Mouse (Mus musculus) cortical plate, adult 2 months (tissue): ENCODE measurements around the gene Hes1.

Experiments
- CTCF ChIP-seq: fragments of 200-500 bp; IDR thresholded peaks from 2 replicates; pipeline ENCODE4 v1.5.1; 2011; ENCODE audit warnings: mild to moderate bottlenecking, control low read depth, low read length; ENCODE audit not compliant: insufficient read depth; ENCODE audit errors: extremely low read depth
- POLR2A ChIP-seq: fragments of 200-500 bp; IDR thresholded peaks from 2 replicates; pipeline ENCODE4 v1.6.1; 2011; ENCODE audit warnings: mild to moderate bottlenecking, low read length, control low read depth; ENCODE audit not compliant: insufficient read depth; ENCODE audit errors: extremely low read depth

GRCm38 (mm10) chr16:30096050-30096449 lies 31.9 kb downstream of the Hes1 start:
- TF ChIP-seq CTCF, result no peak
- TF ChIP-seq POLR2A, result no peak
